Mouse (Mus musculus): ENCODE measurements around the gene Xrcc3.

DNA sequence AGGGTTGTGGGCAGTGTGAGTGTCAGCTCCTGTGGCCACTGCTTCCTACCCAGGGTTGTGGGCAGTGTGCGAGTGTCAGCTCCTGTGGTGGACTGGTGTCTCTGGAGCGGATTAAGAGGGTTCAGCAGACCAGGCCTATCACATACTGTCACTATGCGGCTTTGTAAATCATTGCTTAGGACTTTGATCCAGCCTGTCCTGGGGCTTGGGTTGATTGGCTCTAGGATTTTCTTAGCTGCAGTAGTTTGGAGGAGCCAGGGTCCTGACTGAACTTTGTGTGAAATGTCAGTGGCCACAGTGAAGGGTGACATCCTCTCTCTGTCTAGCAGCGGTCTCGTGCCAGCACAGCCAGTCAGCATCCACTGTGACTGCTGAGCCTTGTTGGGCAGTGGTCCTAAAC, 23.6 kb downstream of the Xrcc3 start:
- TF ChIP-seq CTCF (IDR thresholded peaks at IDR 0.05; ENCODE audit: low read depth) = no peak
- no peak for TF ChIP-seq EP300 (IDR thresholded peaks at IDR 0.05; ENCODE audit: low read depth)

Data from liver, postnatal 0 days (tissue).